Mouse (Mus musculus) T-helper 2 cell (primary cell): ENCODE measurements at regions not wholly inside any gene's neighbourhood (a gene's known extent, or its start where the extent isn't known, plus 50 kb on each side); places are given as distances from the start of the nearest gene placed in this dataset.

Experiments used
- in situ Hi-C: fragments of 300-600 bp; cut with MboI, MseI; formaldehyde crosslinking; loops from one replicate; pipeline ENCODE4 v1.15.1; 2025; ENCODE audit warnings: high pct_unique_total_duplicates

DNA sequence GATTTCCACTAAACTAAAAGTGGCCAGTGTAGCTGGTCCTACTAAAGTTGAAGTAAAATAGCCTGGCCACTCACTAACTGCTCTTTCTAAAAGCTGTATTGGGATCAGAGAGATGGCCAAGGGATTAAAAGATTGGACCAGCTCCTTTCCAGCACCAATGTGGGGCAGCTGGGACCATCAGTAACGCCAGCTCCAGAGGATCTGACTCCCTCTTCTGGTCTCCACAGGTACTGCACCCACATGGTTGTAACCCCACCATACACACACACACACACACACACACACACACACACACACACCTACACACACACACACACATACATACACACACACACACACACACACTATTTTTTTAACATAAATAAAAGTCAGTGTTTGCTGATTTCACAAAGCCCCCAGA is 122.1 kb upstream of the Topaz1 start:
- in situ Hi-C loops: no loop called here

DNA sequence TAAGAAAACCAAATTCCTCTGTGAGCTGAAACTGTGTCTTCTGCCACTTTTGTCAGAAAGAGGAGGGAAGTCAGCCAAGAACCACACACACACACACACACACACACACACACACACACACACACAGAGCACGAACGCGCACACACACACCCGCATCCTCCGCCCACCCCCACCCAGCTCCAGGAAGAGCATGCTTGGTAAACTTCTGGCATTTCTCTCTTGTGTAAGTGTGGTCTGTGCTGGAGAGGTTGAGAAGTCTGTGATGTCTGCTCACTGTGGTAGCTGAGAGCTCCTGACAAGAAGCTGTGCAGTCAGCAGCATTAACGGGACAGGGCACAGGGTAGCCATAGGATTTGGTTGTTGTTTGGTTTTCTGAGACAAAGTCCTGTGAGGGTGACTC is 120.8 kb upstream of the Topaz1 start:
- in situ Hi-C loops: no loop called here

- in situ Hi-C loops: no loop called here
These were observed 117.8 kb upstream of the Topaz1 start for GRCm38 (mm10) chr9:122629171-122629904.

GRCm38 (mm10) chr9:122631793-122632192 is 115.4 kb upstream of the Topaz1 start:
- in situ Hi-C loops: loop anchor here (10.0 kb wide), 1 partner anchor 1093 kb away; no protein-coding TSS in a partner anchor

GRCm38 (mm10) chr9:122633484-122633883 is 113.7 kb upstream of the Topaz1 start:
- in situ Hi-C loops: loop anchor here (10.0 kb wide), 1 partner anchor 1091 kb away; no protein-coding TSS in a partner anchor

- in situ Hi-C loops: loop anchor here (10.0 kb wide), 1 partner anchor 1089 kb away; no protein-coding TSS in a partner anchor
These were observed 111.8 kb upstream of the Topaz1 start for GRCm38 (mm10) chr9:122635138-122635964.

GRCm38 (mm10) chr9:122637591-122637990 is 109.6 kb upstream of the Topaz1 start:
- in situ Hi-C loops: loop anchor here (10.0 kb wide), 1 partner anchor 1087 kb away; no protein-coding TSS in a partner anchor

DNA sequence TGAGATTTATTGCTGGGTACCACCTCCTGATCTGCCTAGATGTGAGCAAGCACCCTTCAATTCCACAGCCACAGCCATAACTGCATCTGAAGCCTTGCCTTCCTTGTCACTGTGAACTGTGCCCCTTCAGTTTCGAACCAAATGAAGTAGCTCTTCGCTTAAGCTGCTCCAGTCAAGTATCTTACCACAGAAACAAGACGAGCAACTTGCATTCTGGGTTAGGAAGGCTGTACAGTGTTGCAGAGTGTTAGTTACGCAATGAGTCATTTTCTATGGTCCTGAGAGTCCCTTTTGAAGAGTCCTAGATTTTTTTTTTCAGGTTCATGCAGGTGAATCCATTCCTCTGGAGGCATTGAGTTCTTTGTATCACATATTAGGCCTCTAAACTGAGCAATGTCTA is 107.9 kb upstream of the Topaz1 start:
- in situ Hi-C loops: loop anchor here (10.0 kb wide), 1 partner anchor 1086 kb away; no protein-coding TSS in a partner anchor

- in situ Hi-C loops: no loop called here
These were observed 104.2 kb upstream of the Topaz1 start for GRCm38 (mm10) chr9:122642913-122643312.

DNA sequence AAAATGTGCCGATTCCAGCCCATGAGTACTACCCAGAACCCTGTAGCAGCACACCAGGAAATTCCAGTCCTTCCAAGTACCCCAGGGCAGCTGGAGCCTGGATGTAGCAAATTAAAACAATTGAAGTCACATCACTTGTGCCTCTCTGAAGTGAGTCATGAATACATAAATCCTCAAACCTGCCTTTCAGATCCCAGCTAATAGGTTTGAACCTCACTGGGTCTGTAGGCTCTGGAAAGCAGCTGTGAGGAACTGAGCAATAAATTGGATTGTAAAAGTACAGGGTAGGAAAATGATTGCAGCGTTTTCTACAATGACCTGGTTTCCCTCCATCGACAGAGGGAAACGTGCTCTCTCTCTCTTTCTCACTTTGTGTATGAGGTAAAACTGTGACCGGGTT is 101.6 kb upstream of the Topaz1 start:
- in situ Hi-C loops: no loop called here

- in situ Hi-C loops: no loop called here
These were observed 96.3 kb upstream of the Topaz1 start for GRCm38 (mm10) chr9:122650862-122651261.

DNA sequence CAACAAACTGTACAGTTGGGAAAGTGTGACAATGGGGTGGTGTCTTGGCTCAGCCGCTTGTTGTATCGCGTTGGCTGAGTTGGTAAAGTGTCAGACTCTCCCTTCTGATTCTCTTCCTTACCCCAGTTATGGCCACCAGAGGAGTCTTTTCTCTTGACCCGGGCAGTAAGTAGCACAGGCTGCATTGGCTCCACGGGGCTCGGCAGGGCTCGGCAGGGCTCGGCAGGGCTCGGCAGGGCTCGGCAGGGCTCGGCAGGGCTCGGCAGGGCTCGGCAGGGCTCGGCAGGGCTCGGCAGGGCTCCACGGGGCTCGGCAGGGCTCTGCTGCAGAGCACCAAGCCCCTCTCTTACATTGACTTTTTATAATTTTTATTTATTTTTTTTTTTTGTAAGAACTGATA is 91.6 kb upstream of the Topaz1 start:
- in situ Hi-C loops: no loop called here

DNA sequence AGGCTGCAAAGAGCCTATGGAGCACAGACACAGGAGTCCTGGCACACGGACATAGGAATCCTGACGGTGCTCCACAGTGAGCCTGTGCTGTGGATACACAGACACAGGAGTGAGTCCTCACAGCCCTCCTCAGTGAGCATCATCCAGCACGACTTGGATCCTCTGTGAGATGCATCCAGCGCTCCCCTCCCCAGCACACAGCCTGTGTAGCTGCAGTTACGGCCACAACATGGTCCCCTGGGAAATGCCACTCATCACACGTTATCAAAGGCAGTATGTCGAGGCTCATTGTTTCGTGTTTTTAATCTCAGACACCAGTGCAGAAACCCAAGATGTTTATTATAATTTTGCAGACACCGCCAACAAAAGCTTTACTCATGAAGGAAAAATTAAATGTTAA is 87.1 kb upstream of the Topaz1 start:
- in situ Hi-C loops: no loop called here

DNA sequence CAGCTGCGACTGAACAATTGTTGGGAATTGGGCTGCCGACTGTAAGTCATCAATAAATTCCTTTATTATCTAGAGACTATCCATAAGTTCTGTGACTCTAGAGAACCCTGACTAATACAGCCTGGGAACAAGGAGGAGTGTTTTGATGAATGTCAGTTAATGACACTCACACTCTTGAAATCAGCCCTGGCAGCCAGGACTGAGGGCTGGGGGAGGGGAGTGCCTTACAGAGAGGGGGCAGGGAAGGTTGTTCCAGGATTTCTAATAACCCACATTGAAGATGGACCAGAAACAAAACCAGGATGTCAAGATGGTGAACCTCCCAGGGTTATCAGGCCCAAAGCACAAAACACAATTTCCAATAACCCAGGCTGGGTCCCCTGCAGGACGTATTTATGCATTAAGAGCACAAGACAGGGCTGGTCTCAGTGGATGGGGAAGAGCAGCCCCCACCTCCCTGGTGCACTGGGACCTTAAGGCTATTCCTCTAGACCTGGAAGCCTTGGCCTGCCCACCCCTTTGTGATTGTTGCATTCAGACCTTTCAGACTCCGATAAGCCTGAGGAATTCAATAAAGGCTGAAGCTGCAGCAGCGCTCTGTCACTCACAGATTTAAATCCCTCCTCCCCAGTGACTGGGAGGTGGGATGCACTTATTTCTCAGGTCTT is 80.0 kb upstream of the Topaz1 start:
- in situ Hi-C loops: no loop called here

GRCm38 (mm10) chr9:122667646-122667981 is 79.5 kb upstream of the Topaz1 start:
- in situ Hi-C loops: no loop called here

GRCm38 (mm10) chr9:122673777-122674176 is 73.4 kb upstream of the Topaz1 start:
- in situ Hi-C loops: loop anchor here (10.0 kb wide), 1 partner anchor 1489 kb away; no protein-coding TSS in a partner anchor

DNA sequence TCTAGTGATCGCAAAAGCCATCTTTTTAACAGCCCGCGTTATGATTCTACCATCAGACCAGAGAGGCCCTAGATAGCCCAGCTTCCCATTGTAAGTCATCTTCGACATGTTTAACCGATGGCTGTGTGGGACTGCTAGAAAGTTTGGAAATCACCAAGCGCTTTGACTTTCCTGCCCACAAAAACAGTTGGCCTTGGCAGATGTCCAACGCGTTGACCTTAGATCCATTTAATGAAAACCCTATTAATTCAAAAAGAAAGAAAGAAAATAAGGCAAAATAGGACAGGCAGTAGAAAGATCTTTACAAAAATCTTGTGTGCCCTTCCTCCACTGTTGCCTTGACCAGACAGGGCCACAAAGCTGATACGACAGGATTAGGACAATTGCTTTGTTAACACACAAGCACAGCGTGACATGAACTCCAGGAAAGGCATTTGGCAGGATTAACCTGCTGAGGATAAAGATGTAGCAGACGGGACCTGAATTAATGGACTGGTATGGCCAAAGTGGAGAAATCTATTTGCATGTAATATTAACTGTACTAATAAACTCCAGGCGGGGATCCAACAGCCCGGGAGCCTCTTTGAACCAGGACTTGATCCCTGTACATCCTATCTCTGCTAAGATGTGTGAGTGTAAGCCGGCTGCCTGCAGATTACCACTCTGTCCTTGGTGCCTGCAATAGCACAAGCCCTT is 69.0 kb upstream of the Topaz1 start:
- in situ Hi-C loops: loop anchor here (10.0 kb wide), 1 partner anchor 1493 kb away; no protein-coding TSS in a partner anchor

- in situ Hi-C loops: no loop called here
These were observed 60.0 kb upstream of the Topaz1 start for GRCm38 (mm10) chr9:122687170-122687569.

- in situ Hi-C loops: loop anchor here (10.0 kb wide), 1 partner anchor 1867 kb away; no protein-coding TSS in a partner anchor
These were observed 55.3 kb upstream of the Topaz1 start for GRCm38 (mm10) chr9:122691879-122692278.

DNA sequence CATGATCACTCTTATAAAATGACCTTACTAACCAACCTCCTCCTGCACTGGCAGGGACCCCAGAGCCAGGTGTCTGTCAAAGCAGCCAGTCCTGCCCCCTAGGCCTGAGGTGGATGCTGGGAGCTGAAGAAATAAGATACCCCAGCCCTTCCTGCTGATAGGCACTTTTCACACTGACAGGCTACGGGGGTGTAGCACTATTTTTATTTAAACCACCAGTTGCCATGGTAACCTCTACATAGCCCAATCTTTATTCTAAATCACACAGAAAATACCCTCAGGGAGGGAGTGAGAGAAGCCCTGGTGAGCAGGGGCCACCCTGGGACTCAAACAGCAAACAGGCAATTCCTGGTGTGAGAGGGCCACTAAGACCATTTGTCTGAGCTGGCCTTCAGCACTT is 51.4 kb upstream of the Topaz1 start:
- in situ Hi-C loops: loop anchor here (10.0 kb wide), 1 partner anchor 1871 kb away; no protein-coding TSS in a partner anchor
